Mouse (Mus musculus) heart, adult 9 months (tissue): ENCODE data around the gene 4930438A08Rik.
"Not testable (repeated sequence)": the region's sequence is repeated elsewhere in the genome, so short reads cannot be mapped to it uniquely, and the experiment has no call there.

Source experiments
- DNase-seq, 2 experiments: peaks; one replicate each; pipeline ENCODE4 v3.0.0; 2022; ENCODE audit warnings: low spot score in 2 of 2

4930438A08Rik gene

GRCm38 (mm10) chr11:58274572-58274971 lies at the start of gene 4930438A08Rik:
4930438A08Rik (plus strand) TSS chr11:58274799.
- DNase-seq = no peak

DNA sequence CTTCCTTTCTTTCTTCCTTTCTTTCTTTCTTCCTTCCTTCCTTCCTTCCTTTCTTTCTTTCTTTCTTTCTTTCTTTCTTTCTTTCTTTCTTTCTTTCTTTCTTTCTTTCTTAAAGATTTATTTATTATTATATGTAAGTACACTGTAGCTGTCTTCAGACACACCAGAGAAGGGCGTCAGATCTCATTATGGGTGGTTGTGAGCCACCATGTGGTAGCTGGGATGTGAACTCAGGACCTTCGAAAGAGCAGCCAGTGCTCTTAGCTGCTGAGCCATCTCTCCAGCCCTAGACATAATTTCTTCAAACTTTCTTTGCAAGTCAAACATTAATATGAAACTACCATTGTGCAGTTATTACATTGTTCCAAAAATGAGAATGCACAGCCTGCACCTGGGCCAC lies 49.7 kb upstream of the 4930438A08Rik start:
- not testable (repeated sequence) for DNase-seq

GRCm38 (mm10) chr11:58225655-58226054 lies 48.9 kb upstream of the 4930438A08Rik start:
- peak; percentile 60 to 78 for DNase-seq

DNA sequence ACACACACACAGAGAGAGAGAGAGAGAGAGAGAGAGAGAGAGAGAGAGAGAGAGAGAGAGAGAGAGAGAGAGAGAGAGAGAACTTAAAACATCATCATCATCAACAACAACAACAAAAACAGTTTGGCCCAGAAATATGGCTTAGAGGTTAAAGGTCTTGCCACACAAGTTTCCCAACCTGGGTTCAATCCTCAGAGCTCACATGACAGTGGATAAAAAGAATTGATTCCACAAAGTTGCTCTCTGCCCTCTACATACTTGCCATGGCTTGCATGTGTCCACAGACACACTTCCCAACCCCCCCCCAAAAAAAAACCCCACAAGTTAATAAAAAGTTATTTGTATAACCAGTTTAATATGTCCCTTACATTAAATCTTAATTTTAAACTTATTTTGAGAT lies 48.2 kb upstream of the 4930438A08Rik start:
- DNase-seq = no peak

GRCm38 (mm10) chr11:58228021-58228420 lies 46.6 kb upstream of the 4930438A08Rik start:
- DNase-seq = not testable (repeated sequence)

DNA sequence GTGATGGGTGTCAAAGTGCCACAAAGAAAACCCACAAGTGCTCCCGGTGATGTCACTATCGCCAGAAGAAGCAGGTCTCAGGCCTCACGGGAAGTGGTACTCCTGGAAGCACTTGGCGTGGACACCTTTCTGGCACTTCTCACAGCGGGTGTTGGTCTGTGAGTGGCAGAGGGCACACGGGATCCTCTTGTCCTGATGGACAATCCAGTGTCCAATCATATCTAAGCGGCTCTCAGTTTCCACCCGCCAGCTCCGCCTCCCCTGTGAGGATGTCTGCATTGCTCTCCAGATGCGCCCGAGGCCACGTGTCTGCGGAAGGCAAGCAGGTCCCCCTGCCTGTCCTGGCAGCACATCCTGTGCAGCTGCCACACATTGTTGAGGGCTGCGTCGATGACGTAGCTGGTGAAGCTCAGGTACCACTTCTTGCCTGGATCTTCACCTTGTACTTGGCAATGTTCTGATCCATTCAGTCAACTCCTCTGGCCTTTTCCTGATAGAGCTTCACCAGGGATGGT lies 44.1 kb upstream of the 4930438A08Rik start:
- DNase-seq = no peak

DNA sequence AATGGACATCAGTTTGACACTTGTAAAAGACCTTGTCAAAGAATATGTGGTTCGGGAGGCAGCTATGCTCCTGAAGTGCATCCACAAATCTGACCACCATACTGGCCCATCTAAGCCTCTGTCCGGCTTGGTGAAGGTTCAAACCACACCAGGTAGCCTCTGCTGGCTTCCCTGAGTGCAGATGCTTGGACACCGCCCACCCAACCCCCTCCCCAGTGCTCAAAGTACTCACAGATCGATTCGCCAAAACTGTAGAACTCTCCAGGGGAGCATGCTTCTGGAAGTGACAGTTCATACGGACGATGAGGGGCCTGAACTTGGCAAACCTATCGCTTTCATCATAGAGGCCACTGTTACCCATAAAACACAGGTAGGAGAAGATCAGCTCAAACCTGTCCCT lies 43.4 kb upstream of the 4930438A08Rik start:
- no peak for DNase-seq

DNA sequence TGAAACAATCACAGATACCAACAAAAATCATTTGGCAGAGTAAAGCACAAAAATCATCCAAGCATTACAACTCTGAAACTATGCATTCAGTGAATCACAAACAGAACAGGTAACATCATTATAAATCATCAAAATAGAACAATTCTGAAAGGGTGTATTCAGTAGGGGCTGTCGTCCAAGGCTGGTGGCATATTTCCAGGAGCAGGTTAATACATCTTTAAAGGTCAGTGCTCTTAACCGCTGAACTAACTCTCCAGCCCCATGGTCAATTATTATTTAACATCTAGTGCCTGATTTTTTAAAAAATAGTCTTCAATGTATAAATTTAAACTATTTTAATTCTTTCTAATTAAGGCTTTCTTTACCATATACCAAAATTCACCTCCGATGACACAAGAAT lies 40.0 kb upstream of the 4930438A08Rik start:
- DNase-seq = not testable (repeated sequence)

DNA sequence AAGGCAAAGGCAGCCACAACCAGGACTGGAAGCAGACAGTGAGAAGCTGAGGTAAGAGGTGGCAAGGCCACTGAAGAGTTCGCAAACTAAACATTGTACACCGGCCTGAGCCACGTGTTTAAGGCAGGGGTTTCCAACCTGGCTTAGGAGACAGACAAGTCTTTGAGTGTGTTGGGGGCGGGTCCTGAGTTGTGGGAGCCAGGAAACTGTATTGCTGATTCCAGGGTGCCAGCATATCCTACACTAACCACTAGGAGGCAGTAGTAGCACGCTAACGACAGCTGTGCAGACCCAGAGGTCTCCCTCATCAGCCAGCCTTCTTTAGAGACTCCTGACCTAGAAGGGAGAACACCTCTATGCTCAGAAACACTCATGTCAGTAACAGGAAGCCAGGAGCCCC lies 39.4 kb upstream of the 4930438A08Rik start:
- no peak for DNase-seq

GRCm38 (mm10) chr11:58238840-58239791 lies 35.5 kb upstream of the 4930438A08Rik start:
- peak; percentile 28 to 39 for DNase-seq

DNA sequence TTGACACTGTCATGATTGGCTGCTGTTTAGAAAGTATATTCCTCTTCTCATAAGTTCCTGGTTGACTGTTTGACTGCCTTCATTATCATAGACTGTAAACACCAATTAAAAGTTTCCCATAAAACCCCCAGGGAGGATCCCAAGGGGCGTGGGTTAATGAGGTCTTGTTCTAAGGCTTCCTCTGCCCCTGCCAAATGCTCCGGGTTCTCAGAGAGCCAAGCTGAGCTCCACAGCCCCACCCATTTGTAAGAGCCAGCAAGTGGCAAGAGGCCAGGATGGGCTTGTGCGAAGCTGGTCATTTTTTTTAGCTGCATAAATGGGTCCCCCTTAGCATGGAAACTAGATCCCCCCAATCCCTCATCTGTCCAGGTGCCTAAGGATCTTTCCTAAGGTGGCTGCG lies 27.3 kb upstream of the 4930438A08Rik start:
- peak; percentile 46 to 57 for DNase-seq

- DNase-seq = no peak
Measured at GRCm38 (mm10) chr11:58249203-58249981, 25.2 kb upstream of the 4930438A08Rik start.

GRCm38 (mm10) chr11:58250550-58250949 lies 24.0 kb upstream of the 4930438A08Rik start:
- DNase-seq = no peak

DNA sequence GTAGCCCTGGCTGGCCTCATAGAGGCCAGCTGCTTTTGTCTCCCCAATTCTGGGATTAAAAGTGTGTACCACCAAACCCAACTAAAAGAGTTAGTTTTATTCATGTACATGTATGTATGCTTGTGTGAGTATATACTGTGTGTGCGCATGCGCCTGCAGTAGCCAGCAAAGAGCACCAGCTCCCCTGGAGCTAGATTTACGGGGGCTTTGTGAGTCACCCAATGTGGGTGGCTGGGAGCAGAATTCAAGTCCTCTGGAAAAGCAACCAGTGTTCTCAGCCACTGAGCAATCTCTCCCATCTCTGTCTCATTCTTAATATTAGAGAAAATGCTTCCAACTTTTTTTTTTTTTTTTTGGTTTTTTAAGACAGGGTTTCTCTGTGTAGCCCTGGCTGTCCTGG lies 20.2 kb upstream of the 4930438A08Rik start:
- DNase-seq = no peak

- DNase-seq = no peak
Measured at GRCm38 (mm10) chr11:58257816-58258215, 16.8 kb upstream of the 4930438A08Rik start.

- no peak for DNase-seq
Measured at GRCm38 (mm10) chr11:58260156-58260555, 14.4 kb upstream of the 4930438A08Rik start.

DNA sequence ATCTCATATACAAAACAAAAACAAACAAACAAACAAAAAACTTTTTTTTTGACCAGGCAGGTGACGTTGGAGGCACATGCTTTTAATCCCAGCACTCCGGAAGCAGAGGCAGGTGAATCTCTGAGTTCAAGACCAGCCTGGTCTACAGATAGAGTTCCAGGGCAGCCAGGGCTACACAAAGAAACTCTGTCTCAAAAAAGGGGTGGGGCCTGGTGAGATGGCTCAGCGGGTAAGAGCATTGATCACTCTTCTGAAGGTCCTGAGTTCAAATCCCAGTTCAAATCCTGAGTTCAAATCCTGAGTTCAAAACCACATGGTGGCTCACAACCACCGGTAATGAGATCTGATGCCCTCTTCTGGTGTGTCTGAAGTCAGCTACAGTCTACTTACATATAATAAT lies 12.8 kb upstream of the 4930438A08Rik start:
- no peak for DNase-seq

GRCm38 (mm10) chr11:58262336-58262735 lies 12.3 kb upstream of the 4930438A08Rik start:
- no peak for DNase-seq

DNA sequence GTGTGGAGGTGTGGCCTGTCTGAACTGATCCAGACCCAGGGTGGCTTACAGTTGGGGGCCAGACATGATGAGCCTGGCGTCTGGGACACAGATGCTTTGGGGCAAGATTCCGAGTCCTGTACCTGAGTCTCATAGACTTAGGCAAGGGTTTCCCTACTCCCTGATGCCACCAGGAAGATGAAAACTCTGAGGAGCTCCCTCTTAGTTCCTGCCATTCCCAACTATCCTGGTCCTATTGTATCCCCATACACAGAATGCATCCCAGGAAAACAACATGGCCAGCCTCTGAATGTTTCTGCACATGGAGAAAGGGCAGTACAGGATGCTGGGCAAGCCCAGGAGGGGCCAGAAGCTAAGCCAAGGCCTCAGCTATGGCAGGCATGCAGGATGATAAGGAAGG lies 11.1 kb upstream of the 4930438A08Rik start:
- no peak for DNase-seq

GRCm38 (mm10) chr11:58264546-58264945 lies 10.1 kb upstream of the 4930438A08Rik start:
- DNase-seq = no peak

GRCm38 (mm10) chr11:58268285-58268684 lies 6.3 kb upstream of the 4930438A08Rik start:
- DNase-seq = no peak

DNA sequence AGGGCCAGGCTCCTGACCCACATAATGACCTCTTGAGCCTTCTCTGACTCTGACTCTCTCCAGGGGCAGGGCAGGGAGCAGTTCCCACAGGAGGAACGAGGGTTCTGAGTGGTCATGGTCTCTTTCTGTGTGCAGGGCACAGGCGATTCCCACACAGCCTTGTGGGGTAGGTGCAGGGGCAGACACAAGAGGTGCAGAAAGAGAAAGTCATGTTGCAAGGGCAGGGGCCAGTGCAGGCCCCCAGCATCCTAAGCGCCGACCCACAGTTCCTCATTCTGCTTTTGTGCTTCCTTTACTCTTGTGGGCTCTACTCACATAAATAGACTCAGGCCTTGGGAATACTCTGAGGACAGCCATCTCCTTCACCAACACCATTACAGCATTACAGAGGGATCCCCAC lies 1.2 kb downstream of the 4930438A08Rik start:
- no peak for DNase-seq
